Mouse (Mus musculus) lung, postnatal 36 days (tissue): ENCODE results near the gene C530008M17Rik.

Source experiments
- DNase-seq: peaks from one replicate; pipeline ENCODE4 v3.0.0; 2022; ENCODE audit warnings: mixed read lengths

C530008M17Rik gene

GRCm38 (mm10) chr5:76843448-76843847 is 187.1 kb downstream of the C530008M17Rik start:
- peak; percentile 82 for DNase-seq

GRCm38 (mm10) chr5:76843851-76844419 is 187.6 kb downstream of the C530008M17Rik start:
- no peak for DNase-seq

GRCm38 (mm10) chr5:76844618-76845186 is 188.4 kb downstream of the C530008M17Rik start:
- DNase-seq: no peak

- DNase-seq: no peak
These were observed 190.8 kb downstream of the C530008M17Rik start for GRCm38 (mm10) chr5:76847106-76847505.

GRCm38 (mm10) chr5:76851316-76851715 is 195.0 kb downstream of the C530008M17Rik start:
- no peak for DNase-seq

- DNase-seq: peak; percentile 90
These were observed 197.2 kb downstream of the C530008M17Rik start for GRCm38 (mm10) chr5:76853549-76853948.

- no peak for DNase-seq
These were observed 199.7 kb downstream of the C530008M17Rik start for GRCm38 (mm10) chr5:76855829-76856600.

GRCm38 (mm10) chr5:76857103-76858015 is 201.0 kb downstream of the C530008M17Rik start:
- DNase-seq: no peak

- DNase-seq: no peak
These were observed 202.1 kb downstream of the C530008M17Rik start for GRCm38 (mm10) chr5:76858444-76858843.

GRCm38 (mm10) chr5:76866819-76867218 is 210.5 kb downstream of the C530008M17Rik start:
- DNase-seq: no peak

- peak; percentile 79 for DNase-seq
These were observed 212.5 kb downstream of the C530008M17Rik start for GRCm38 (mm10) chr5:76868693-76869286.

GRCm38 (mm10) chr5:76869553-76869952 is 213.2 kb downstream of the C530008M17Rik start:
- DNase-seq: no peak

- no peak for DNase-seq
These were observed 219.9 kb downstream of the C530008M17Rik start for GRCm38 (mm10) chr5:76876106-76876758.

- no peak for DNase-seq
These were observed 227.8 kb downstream of the C530008M17Rik start for GRCm38 (mm10) chr5:76884107-76884506.

- DNase-seq: no peak
These were observed 230.7 kb downstream of the C530008M17Rik start for GRCm38 (mm10) chr5:76887011-76887410.

GRCm38 (mm10) chr5:76892608-76893007 is 236.3 kb downstream of the C530008M17Rik start:
- DNase-seq: no peak

GRCm38 (mm10) chr5:76893084-76893483 is 236.8 kb downstream of the C530008M17Rik start:
- DNase-seq: no peak

- DNase-seq: no peak
These were observed 245.8 kb downstream of the C530008M17Rik start for GRCm38 (mm10) chr5:76902131-76902530.

GRCm38 (mm10) chr5:76904713-76905404 is 248.5 kb downstream of the C530008M17Rik start:
- no peak for DNase-seq

GRCm38 (mm10) chr5:76905405-76906154 is 249.3 kb downstream of the C530008M17Rik start, which contains the start of gene Aasdh:
Aasdh (minus strand) TSS chr5:76905514.
- DNase-seq: peak; percentile 95

- no peak for DNase-seq
These were observed 249.8 kb downstream of the C530008M17Rik start for GRCm38 (mm10) chr5:76906155-76906499.
